Mouse (Mus musculus) left cerebral cortex, adult 11 months (tissue): Measurements from ENCODE around the gene Polr3h.

Source experiments
- DNase-seq: peaks from one replicate; pipeline ENCODE4 v3.0.0; 2022; ENCODE audit warnings: low spot score

Polr3h gene

DNA sequence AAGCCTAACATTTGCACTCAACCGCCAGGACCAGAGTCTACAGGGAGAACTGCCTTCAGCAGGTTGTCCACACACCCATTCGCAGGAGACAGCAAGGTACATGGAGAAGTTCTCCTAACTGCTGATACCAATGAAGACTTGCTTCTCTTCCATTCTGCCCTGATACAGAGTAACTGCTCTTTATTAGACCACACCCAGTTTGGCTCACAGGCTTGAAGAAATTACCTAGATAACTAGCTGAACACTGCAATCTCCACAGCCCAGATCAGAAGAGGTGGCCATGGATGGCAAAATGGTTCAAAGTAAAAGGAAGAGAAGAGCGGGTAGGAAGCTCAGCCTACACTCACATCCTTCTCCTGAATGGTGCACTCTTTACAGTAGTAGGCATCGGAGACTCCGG, 56.1 kb downstream of the Polr3h start:
- no peak for DNase-seq

- DNase-seq = no peak
These were observed 61.8 kb downstream of the Polr3h start for GRCm38 (mm10) chr15:81864238-81864637.

DNA sequence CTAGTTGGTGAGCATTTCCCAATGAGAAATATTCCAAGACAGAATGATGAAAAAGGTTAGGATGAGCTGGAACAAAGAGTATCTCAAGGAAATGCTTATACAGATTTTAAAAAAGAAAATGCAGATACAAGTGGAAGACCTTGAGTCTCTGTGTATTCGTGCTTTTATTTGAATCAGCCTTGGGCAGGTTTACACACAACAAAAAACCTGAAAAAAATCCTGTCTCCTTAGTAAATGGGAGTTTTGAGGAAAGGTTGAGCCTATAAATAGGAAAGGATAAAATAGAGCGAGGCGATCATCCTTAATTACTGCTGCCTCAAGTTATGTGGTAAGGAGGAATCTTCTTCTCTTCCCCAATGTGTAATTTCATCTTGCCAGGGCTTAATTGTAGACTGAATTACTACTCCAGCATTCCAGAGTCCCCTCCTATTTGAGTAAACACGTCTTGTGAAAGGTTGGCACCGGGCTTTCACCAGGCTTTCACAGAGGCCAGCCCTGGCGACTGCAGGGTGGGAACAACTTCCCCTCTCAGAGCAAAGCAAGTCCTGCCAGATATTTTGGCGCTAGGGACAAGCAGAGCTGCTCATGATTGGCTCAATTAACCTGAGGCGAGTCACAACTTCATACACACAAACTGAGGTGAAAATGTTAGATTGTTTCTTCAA, 65.4 kb downstream of the Polr3h start:
- DNase-seq = no peak

- peak; percentile 96 for DNase-seq
These were observed 66.4 kb downstream of the Polr3h start for GRCm38 (mm10) chr15:81859330-81860255.

DNA sequence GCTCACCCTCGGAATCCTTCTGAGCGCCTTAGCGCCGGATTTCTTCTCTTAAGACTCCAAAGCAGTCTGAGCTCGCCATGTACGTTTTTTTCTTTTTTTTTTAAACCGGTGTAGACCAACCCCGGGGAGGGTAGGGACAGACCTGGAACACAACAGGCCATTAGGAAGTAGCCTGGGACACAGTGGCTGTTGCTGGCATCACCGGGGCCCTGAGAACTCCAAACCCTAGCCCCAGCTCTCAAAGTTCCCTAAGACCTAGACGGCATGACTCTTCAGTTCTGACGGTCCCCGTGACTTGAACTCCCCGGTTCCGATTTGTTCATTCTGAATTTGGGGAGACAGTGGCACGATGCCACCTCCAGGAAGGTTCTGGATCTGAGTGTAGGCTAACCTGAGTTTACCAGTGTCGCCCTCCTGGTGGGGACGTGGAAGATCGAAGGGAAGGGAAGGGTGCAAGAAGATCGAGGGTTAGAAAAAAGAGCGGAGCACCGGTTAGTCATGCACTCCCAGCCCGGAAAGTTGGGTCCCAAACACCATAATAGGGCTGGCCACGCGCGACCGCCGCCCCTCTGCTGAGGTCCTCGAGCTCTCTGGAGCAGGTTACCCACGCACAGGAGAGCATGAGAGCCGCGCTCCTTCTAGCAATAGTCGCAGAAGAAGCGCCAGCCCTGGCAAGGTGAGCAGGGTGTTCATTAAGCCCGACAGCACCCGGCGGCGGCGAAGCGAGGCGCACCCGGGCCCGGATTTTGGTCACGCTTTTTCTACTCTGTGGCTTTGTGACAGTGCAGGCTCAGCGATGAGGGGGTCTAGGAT, 67.3 kb downstream of the Polr3h start, which contains the start of gene Tob2:
Tob2 (minus strand) TSS at position 280 of the 813 bp plus-strand sequence.
- DNase-seq = peak; percentile 69

DNA sequence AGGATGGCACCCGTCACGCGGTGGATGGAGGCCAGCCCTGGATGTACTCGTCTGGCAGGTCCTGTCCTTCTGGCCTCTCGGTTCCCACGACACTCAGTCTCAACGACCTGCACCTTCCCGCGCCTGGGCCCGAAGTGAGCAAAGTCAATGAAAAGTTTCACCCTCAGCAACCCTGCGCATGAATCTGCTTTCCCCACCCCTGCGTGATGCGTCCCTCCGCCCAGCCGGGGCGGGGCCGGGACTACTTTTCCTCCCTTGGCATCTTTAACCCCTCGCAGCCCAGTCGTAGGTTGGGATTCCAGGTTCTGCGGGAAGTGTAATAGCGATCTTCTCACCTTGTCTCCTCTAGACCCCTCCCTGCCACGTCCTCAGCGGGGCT, 67.9 kb downstream of the Polr3h start:
- peak; percentile 86 for DNase-seq

DNA sequence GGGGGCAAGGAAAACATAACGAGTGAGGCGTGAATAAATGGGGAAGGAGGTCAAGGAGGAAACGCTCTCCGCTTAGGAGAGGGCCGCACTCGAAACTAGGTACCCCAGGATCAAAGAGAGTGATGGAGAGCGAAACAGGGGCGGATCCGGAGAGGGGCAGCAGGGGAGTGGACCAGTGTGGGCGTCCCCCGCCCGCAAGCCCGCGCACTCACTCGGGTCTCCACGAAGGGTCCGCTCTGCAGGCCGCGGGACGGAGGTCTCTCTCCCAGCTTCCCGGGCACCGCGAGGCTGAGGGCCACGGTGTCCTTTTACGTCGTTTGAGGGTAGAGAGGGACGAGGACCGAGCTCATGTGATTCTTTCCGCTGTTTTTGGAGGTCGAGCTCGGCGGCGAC, 68.3 kb downstream of the Polr3h start:
- DNase-seq = no peak

GRCm38 (mm10) chr15:81856938-81857723, 68.9 kb downstream of the Polr3h start:
- no peak for DNase-seq

DNA sequence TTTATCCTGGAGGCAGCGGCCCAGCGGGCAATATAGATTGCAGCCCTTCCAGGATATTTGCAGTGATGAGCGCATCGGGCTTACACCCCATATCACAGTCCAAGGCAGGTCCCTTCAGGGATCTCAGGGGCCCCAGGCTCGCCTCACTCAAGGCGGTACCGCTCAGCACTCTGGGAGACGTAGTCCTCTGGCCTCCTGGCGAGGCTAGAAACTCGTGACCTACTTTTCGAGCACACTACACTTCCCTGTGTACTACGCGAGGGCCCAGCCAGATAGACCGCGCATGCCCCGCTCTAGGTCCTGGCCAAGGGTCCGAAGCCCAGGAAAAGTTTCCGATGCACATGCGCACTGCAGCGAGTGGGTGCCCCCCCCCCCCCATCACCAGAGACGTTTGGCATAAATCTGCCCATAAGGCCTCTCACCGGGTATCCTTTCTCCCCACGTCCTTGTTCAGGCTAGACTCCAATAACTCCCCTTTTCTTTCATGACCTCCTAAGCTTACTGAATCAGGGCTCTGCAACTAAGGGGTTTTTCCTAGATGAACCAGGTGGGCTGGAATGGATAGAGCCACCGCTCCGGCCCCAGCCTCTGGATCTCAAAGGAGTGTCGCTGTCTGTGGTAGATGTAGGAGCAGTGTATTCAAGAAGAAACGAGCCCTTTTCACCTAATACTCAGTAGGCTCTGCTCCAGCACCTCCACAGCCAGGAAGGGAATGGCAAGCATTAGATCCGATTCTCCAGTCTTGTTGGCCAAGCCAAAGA, 69.8 kb downstream of the Polr3h start:
- DNase-seq = peak; percentile 87

GRCm38 (mm10) chr15:81853081-81853480, 73.0 kb downstream of the Polr3h start:
- DNase-seq = no peak

GRCm38 (mm10) chr15:81852411-81853000, 73.5 kb downstream of the Polr3h start:
- DNase-seq = no peak

DNA sequence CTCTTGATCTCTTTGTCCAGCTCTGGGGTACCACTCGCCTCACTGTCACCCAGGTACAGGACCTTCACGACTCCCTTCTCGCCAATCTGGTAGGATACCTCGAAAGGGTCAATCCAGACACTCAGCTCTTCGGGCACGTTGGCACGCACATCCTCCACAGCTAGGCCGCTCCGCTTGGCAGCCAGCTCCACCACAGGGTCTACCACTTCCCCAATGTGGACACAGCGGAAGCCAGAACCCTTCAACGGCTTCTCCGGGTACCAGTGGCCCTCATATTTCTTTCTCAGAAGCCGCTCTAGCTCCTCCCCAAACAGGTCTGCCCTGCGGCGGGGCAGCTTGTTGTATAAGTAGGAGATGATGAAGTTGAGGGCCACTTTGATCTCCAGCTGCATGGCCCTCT, 74.7 kb downstream of the Polr3h start:
- DNase-seq = no peak

DNA sequence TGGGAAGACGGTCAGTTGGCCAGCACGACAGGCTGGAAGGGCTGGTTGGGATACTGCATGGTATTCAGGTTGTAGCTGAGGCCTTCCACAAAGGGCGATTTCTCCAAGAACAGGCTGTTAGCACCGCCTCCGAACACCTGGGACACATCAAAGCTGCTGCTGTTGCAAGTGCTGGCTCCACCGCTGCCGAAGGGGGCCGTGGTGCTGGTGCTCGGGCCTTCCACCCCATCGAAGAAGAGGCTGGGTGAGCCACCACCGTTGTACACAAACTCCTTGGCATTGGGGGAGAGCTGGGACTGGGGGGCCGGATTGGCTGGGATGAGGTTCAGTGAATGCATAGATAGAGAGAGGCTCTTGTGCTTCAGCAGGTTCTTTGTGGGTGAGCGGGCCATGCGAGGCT, 75.3 kb downstream of the Polr3h start:
- DNase-seq = no peak

- DNase-seq = no peak
These were observed 76.9 kb downstream of the Polr3h start for GRCm38 (mm10) chr15:81849104-81849503.

DNA sequence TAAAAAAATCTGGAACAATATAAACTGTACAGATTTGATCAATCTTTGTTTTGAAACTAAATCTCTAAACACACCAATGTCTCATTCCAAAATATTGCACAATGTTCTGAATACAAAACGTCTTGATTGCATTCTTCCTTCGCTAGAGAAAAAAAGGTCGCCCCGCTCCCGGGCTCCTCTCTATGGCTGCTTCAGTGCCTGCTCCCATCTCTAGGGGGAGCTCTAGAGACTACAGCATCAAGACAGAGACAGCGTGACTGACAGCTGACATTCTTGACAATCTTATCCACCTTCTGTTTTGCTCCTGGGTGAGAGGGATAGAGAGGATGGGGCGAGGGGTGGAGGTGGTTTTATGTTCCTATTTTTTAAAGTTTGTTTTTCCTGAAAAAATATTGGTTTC, 77.7 kb downstream of the Polr3h start:
- no peak for DNase-seq

GRCm38 (mm10) chr15:81847861-81848260, 78.2 kb downstream of the Polr3h start:
- DNase-seq = no peak

- no peak for DNase-seq
These were observed 78.9 kb downstream of the Polr3h start for GRCm38 (mm10) chr15:81847161-81847560.

- no peak for DNase-seq
These were observed 79.3 kb downstream of the Polr3h start for GRCm38 (mm10) chr15:81846755-81847154.

- DNase-seq = no peak
These were observed 80.3 kb downstream of the Polr3h start for GRCm38 (mm10) chr15:81845724-81846123.

DNA sequence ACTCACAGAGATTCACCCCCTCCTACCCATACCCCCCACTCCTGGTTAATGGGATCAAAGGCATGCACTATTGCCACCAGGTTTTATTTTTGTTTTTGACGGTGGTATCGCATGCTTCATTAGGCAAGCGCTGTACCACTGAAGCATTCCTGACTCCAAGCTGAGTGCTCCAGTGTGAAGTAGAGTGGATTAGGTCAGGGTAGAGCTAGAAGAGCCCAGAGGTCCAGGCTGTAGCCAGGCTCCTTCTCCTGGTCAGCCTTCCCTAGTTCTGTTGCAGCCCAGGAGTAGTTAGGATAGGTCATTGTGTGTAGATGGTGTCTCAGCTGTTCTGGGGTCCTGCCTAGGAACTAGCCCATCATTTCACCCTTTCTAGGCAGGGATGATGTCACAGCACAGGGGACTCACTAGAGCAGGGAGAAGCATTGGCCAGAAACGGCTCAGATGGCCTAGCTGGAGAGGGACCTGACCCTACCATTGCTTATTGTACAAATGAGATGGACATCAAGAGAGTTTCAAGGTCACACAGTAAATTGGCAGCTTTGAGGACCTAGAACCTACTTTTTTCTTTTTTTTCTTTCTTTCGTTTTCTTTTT, 80.9 kb downstream of the Polr3h start:
- no peak for DNase-seq
